Mouse (Mus musculus) ES-Bruce4 (cell line): Measurements from ENCODE around the gene Luc7l3. TPM values are rescaled to one million over a fixed set of nuclear protein-coding genes. Genes with fewer than 3 reads are reported as not detected.
A peak's percentile ranks its signal among the peaks of the same experiment; 100 is the strongest.

Experiments used
- H3K27ac ChIP-seq: 2 replicates; pipeline ENCODE4 v1.5.1; 2012; ENCODE audit warnings: low read length, inconsistent platforms; ENCODE audit not compliant: insufficient read depth
- H3K27me3 ChIP-seq: 2 replicates; pipeline ENCODE4 v1.6.1; 2012; ENCODE audit warnings: mild to moderate bottlenecking, low read length, inconsistent platforms; ENCODE audit not compliant: control insufficient read depth, poor library complexity, insufficient read depth, severe bottlenecking
- H3K36me3 ChIP-seq: 2 replicates; pipeline ENCODE4 v1.6.1; 2012; ENCODE audit warnings: inconsistent platforms, mild to moderate bottlenecking, low read length, moderate library complexity; ENCODE audit not compliant: control insufficient read depth, poor library complexity, insufficient read depth, severe bottlenecking
- H3K4me1 ChIP-seq: one replicate; pipeline ENCODE4 v1.8.1; 2011; ENCODE audit warnings: low read length; ENCODE audit not compliant: control insufficient read depth, insufficient read depth
- H3K4me3 ChIP-seq: 2 replicates; pipeline ENCODE4 v1.5.1; 2011; ENCODE audit warnings: low read depth, mild to moderate bottlenecking, low read length
- H3K9ac ChIP-seq: 2 replicates; pipeline ENCODE4 v1.6.1; 2012; ENCODE audit warnings: low read depth, mild to moderate bottlenecking, inconsistent platforms; ENCODE audit not compliant: poor library complexity, severe bottlenecking
- H3K9me3 ChIP-seq: replicated peaks from 2 replicates; pipeline ENCODE4 v1.6.1; 2012; ENCODE audit warnings: mild to moderate bottlenecking, low read length, inconsistent platforms; ENCODE audit not compliant: control insufficient read depth, poor library complexity, insufficient read depth, severe bottlenecking
- CTCF ChIP-seq: IDR thresholded peaks from one replicate; pipeline ENCODE4 v1.8.1; 2011; ENCODE audit warnings: low read depth, low read length
- EP300 ChIP-seq: IDR thresholded peaks from 2 replicates; pipeline ENCODE4 v1.6.1; 2011; ENCODE audit warnings: low read depth, low read length; ENCODE audit not compliant: insufficient read depth
- POLR2A ChIP-seq: IDR thresholded peaks from one replicate; pipeline ENCODE4 v1.8.1; 2011; ENCODE audit warnings: low read length; ENCODE audit not compliant: insufficient read depth
- polyA plus RNA-seq: library from polyadenylated mRNA; stranded (reverse); fragments of >200 nt; gene quantifications from 2 replicates; pipeline ENCODE4 v1.2.4, GENCODE M21; 2011; ENCODE audit warnings: low read depth; ENCODE audit not compliant: missing spikeins, insufficient read depth, insufficient read length

The Luc7l3 gene
- polyA plus RNA-seq, 1 experiment = 223 TPM

GRCm38 (mm10) chr11:94283536-94284099 lies 38.2 kb downstream of the Luc7l3 start:
- Histone ChIP-seq H3K4me1 (no peaks in the 10 kb centered on the region), H3K36me3 (peaks cover 9% of the 10 kb centered on the region), H3K9me3 (no peaks in the 10 kb centered on the region), H3K4me3 (no peak overlapping the region), H3K27me3 (no peaks in the 10 kb centered on the region), H3K27ac (no peak overlapping the region), H3K9ac (no peak overlapping the region)
- TF ChIP-seq EP300 (no peak), CTCF (no peak), POLR2A (no peak)

DNA sequence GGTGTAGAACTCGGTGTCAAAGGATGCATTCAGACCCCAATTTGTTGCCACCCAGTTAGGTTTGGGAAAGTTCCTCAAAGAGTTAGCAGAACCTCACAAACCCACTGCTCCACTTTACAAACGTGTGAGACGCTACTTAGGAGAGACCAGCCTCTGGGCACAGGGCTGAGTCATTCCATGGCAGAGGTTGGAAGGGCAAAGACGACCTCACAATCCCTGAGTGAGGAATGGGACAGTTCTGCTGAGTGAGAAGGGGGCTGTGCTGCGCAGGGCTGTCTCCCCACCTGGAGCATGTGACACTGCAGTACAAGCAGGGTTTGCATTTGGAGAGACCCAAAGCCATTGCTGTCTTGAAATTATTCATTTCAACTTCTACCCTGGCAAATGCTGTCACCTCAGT lies 39.5 kb downstream of the Luc7l3 start:
- no peak overlapping the region for H3K9ac ChIP-seq
- H3K27ac ChIP-seq = no peak overlapping the region
- no peak for TF ChIP-seq EP300
- no peaks in the 10 kb centered on the region for H3K9me3 ChIP-seq
- no peaks in the 10 kb centered on the region for H3K4me1 ChIP-seq
- H3K36me3 ChIP-seq = no peaks in the 10 kb centered on the region; the same call in 1 of the 2 replicates
- H3K27me3 ChIP-seq = no peaks in the 10 kb centered on the region
- no peak overlapping the region for H3K4me3 ChIP-seq

GRCm38 (mm10) chr11:94281199-94282181 lies 40.3 kb downstream of the Luc7l3 start, which contains the start of gene Gm21885:
Gene Gm21885, plus strand, starts transcription at chr11:94281873.
- Histone ChIP-seq H3K4me3 (no peak within 1 kb of the TSS), H3K9ac (no peak within 1 kb of the TSS), H3K36me3 (no peaks in the 10 kb centered on the region; the same call in 1 of the 2 replicates), H3K27me3 (no peaks in the 10 kb centered on the region), H3K4me1 (no peaks in the 10 kb centered on the region), H3K9me3 (no peaks in the 10 kb centered on the region), H3K27ac (no peak within 1 kb of the TSS)
- TF ChIP-seq POLR2A (no peak), CTCF (no peak), EP300 (no peak)

GRCm38 (mm10) chr11:94276869-94277337 lies 44.9 kb downstream of the Luc7l3 start:
- H3K4me3 ChIP-seq = no peak overlapping the region

DNA sequence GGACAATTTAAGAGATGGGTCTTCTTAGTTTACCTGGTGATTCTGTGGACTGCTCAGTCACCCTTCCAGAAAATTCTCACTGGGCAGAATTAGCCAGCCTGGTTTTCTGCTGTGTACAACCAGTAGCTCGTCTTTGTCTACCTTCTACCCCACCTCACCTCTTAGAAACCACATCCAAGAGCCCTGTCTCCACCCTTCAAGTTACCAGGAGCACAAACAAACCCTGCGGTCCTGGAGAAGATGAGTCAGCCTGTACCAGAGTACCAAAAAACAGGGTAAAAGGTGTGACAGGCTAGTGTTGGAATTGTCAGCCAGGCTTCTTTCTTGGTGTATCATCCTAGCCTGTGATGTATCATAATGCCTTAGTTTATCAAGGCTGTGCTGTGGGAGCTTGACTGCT lies 46.1 kb downstream of the Luc7l3 start:
- no peak overlapping the region for H3K9ac ChIP-seq
- no peaks in the 10 kb centered on the region for H3K36me3 ChIP-seq
- H3K27me3 ChIP-seq = no peaks in the 10 kb centered on the region
- no peak overlapping the region for H3K4me3 ChIP-seq
- TF ChIP-seq CTCF (no peak), EP300 (no peak), POLR2A (no peak)
- H3K27ac ChIP-seq = no peak overlapping the region
- no peaks in the 10 kb centered on the region for H3K4me1 ChIP-seq
- H3K9me3 ChIP-seq = no peaks in the 10 kb centered on the region

More at GRCm38 (mm10) chr11:94276869-94277337, 44.9 kb downstream of the Luc7l3 start:
- Histone ChIP-seq H3K36me3 (no peaks in the 10 kb centered on the region), H3K27me3 (no peaks in the 10 kb centered on the region), H3K4me1 (no peaks in the 10 kb centered on the region), H3K27ac (no peak overlapping the region), H3K9me3 (no peaks in the 10 kb centered on the region), H3K9ac (no peak overlapping the region)
- TF ChIP-seq POLR2A = no peak
- no peak for TF ChIP-seq EP300
- TF ChIP-seq CTCF = peak; percentile 97

GRCm38 (mm10) chr11:94275226-94275625 lies 46.6 kb downstream of the Luc7l3 start:
- no peaks in the 10 kb centered on the region for H3K27me3 ChIP-seq
- no peaks in the 10 kb centered on the region for H3K9me3 ChIP-seq
- H3K27ac ChIP-seq = no peak overlapping the region
- no peak overlapping the region for H3K9ac ChIP-seq
- H3K4me1 ChIP-seq = no peaks in the 10 kb centered on the region
- TF ChIP-seq CTCF (no peak), POLR2A (no peak), EP300 (no peak)
- H3K4me3 ChIP-seq = no peak overlapping the region
- no peaks in the 10 kb centered on the region for H3K36me3 ChIP-seq
